Mouse (Mus musculus): ENCODE measurements at regions not wholly inside any gene's neighbourhood (a gene's known extent, or its start where the extent isn't known, plus 50 kb on each side); places are given as distances from the start of the nearest gene placed in this dataset.
A peak's percentile ranks its signal among the peaks of the same experiment; 100 is the strongest.

- DNase-seq = peak; percentile 6
These were observed 163.5 kb upstream of the Kcnh7 start for GRCm38 (mm10) chr2:63347562-63347961.

GRCm38 (mm10) chr2:63326750-63327149 is 142.7 kb upstream of the Kcnh7 start:
- DNase-seq = no peak

- DNase-seq = no peak
These were observed 96.8 kb upstream of the Kcnh7 start for GRCm38 (mm10) chr2:63280911-63281310.

DNA sequence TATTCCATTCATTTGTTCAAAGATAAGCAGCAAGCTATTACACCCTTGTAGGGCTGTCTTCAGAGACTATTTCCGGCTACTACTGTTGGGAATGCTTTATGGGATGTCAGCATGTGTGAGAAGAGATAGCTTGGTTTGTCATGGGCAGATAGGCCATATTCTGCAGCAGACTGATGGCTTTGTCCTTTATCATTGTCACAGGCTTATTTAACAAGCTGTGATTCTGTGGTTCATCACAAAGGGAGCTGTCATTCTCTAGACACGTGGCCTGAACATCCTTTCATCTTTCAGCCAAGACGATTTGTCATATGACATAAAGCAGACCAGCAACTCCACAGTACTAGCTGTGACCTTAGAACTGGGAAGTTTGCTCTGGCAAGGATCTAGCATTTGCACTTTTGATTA is 89.7 kb upstream of the Kcnh7 start:
- DNase-seq = no peak

GRCm38 (mm10) chr2:63246091-63246612 is 62.1 kb upstream of the Kcnh7 start:
- DNase-seq = no peak

GRCm38 (mm10) chr2:63239326-63239725 is 55.2 kb upstream of the Kcnh7 start:
- DNase-seq = no peak
